Mouse (Mus musculus) forebrain, embryonic 16.5 days (tissue): Measurements from ENCODE around the gene Fam177a. TPM values are rescaled to one million over a fixed set of nuclear protein-coding genes. Genes with fewer than 3 reads are reported as not detected.
"Not testable (repeated sequence)": the region's sequence is repeated elsewhere in the genome, so short reads cannot be mapped to it uniquely, and the experiment has no call there.

ENCODE experiments used
- ATAC-seq: fragments of 200-750 bp; cut with Nextera tagmentation; 2 replicates; pipeline ENCODE4 v1.8.0; 2017; ENCODE audit warnings: mild to moderate bottlenecking, moderate library complexity
- H3K27ac ChIP-seq: fragments of 300-500 bp; sonication (generic); 2 replicates; pipeline ENCODE4 v1.5.1; 2014; ENCODE audit warnings: low read length, control low read depth
- H3K27me3 ChIP-seq: fragments of 300-500 bp; sonication (generic); replicated peaks from 2 replicates; pipeline ENCODE4 v1.6.1; 2014; ENCODE audit warnings: low read length; ENCODE audit not compliant: control insufficient read depth, insufficient read depth
- H3K36me3 ChIP-seq: fragments of 300-500 bp; sonication (generic); 2 replicates; pipeline ENCODE4 v1.6.1; 2014; ENCODE audit not compliant: control insufficient read depth, insufficient read depth
- H3K4me1 ChIP-seq: fragments of 300-500 bp; sonication (generic); replicated peaks from 2 replicates; pipeline ENCODE4 v1.6.1; 2014; ENCODE audit warnings: low read length; ENCODE audit not compliant: control insufficient read depth, insufficient read depth
- H3K4me2 ChIP-seq: fragments of 300-500 bp; sonication (generic); 2 replicates; pipeline ENCODE4 v1.6.1; 2014; ENCODE audit warnings: mild to moderate bottlenecking, low read length, control low read depth
- H3K4me3 ChIP-seq: fragments of 300-500 bp; sonication (generic); replicated peaks from 2 replicates; pipeline ENCODE4 v1.5.1; 2014; ENCODE audit warnings: mild to moderate bottlenecking, low read length, control low read depth
- H3K9ac ChIP-seq: fragments of 300-500 bp; sonication (generic); replicated peaks from 2 replicates; pipeline ENCODE4 v1.6.1; 2014; ENCODE audit warnings: low read depth, low read length, control low read depth
- H3K9me3 ChIP-seq: fragments of 300-500 bp; sonication (generic); 2 replicates; pipeline ENCODE4 v1.6.1; 2016; ENCODE audit warnings: low read length; ENCODE audit not compliant: control insufficient read depth
- WGBS: fragments of 180-500 bp; shearing (Covaris S2); extraction: QIAGEN DNeasy Blood & Tissue Kit; methylation state at CpG from one replicate; pipeline ENCODE4 v1.1.7; 2014; 5-methylcytosine and 5-hydroxymethylcytosine counted together
- polyA plus RNA-seq: library from polyadenylated mRNA; unstranded; fragments of >200 nt; fragmentation: Nextera tagmentation; extraction: Ambion mirVana; gene quantifications from 2 replicates; pipeline ENCODE4 v1.2.1, GENCODE M21; 2015

Fam177a gene
- polyA plus RNA-seq, result 54.4 and 59.6 TPM in 2 replicates

- not testable (repeated sequence) for H3K4me3 ChIP-seq, H3K9me3 ChIP-seq, H3K4me2 ChIP-seq, H3K4me1 ChIP-seq, H3K9ac ChIP-seq, H3K36me3 ChIP-seq, H3K27ac ChIP-seq, H3K27me3 ChIP-seq
- peak; percentile 98 for ATAC-seq
- no CpG with 5 or more reads among the region's 40 CpGs for WGBS
These were observed at the start of gene Fam177a for GRCm38 (mm10) chr12:55124242-55124641. Fam177a (plus strand) TSS chr12:55124469.

DNA sequence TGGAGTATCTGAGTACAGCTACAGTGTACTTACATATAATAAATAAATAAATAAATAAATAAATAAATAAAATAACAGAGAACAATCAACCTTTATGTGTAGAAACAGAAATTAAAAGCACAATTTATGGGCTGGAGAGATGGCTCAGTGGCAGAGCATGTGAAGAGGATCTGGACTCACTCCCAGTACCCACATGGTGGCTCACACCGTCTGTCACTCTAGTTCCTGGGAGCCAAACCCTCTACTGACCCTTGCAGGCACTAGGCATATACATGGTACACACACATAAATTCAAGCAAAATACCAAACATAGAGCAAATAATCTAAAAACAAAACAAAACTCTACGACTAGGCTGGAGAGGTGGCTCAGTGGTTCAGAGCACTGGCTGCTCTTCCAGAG, 49.0 kb upstream of the Fam177a start:
- H3K36me3 ChIP-seq, result no peaks in the 10 kb centered on the region
- WGBS, result 99% methylated on average over 2 of the region's 2 CpGs

DNA sequence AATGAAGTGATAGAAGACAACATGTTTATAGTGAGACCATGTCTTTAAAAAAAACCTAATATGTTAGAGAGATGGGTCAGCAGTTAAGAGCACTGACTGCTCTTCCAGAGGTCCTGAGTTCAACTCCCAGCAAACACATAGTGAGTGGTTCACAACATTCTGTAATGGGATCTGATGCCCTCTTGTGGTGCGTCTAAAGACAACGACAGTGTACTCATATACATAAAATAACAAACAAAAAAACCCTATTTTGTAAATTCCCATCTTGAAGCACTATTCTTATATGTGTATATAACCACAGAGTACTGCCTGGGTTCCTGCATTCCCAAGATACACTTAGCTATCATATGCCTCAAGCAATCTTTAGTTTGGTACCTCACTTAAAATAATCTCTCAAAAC, 45.6 kb upstream of the Fam177a start:
- not testable (repeated sequence) for H3K27me3 ChIP-seq, H3K4me2 ChIP-seq, H3K9me3 ChIP-seq, H3K4me3 ChIP-seq, H3K36me3 ChIP-seq, ATAC-seq, H3K9ac ChIP-seq, H3K4me1 ChIP-seq, H3K27ac ChIP-seq
- 31% methylated on average over 2 of the region's 2 CpGs for whole genome bisulfite sequencing

More for the DNA sequence above, 49.0 kb upstream of the Fam177a start:
- peaks cover 3% of the 10 kb centered on the region; the same call in 1 of the 2 replicates for H3K4me1 ChIP-seq
- H3K27me3 ChIP-seq, result no peaks in the 10 kb centered on the region
- no peak overlapping the region for H3K27ac ChIP-seq
- H3K4me3 ChIP-seq, result no peak overlapping the region
- no peak for ATAC-seq
- H3K9me3 ChIP-seq, result no peaks in the 10 kb centered on the region
- H3K4me2 ChIP-seq, result no peak overlapping the region
- H3K9ac ChIP-seq, result no peak overlapping the region

GRCm38 (mm10) chr12:55079726-55080600, 44.3 kb upstream of the Fam177a start, which contains the start of the genes 2700097O09Rik and Srp54a:
2700097O09Rik (minus strand) TSS chr12:55080110.
Srp54a (plus strand) TSS chr12:55080262.
- H3K36me3 ChIP-seq, H3K4me1 ChIP-seq, H3K9me3 ChIP-seq, H3K27me3 ChIP-seq: not testable (repeated sequence)
- Histone ChIP-seq H3K4me2 (peak within 1 kb of the TSS; percentile 63), H3K9ac (peak within 1 kb of the TSS; percentile 67), H3K4me3 (peak within 1 kb of the TSS; percentile 62), H3K27ac (peak within 1 kb of the TSS; percentile 79)
- ATAC-seq, result peak; percentile 98
- WGBS, result under 1% methylated on average over 58 of the region's 60 CpGs

DNA sequence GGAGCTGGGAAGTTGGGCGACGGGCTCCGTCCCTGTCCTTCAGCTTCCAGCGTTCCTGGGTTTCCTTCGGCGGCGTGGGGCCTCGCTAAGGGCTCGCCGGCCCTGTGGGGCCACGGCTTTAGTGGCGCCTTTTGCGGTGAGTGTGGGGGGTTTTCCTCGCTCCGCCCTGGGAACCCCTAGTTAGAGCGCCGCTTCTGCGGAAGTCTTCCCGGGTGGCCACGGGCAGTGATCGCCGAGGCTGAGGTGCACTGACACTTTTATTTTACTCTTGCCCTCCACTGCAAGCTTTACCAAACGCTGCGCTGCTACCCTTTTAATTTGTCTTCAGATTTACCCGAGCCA, 43.7 kb upstream of the Fam177a start:
- H3K4me2 ChIP-seq, result peak overlapping the region; percentile 51
- ATAC-seq, result peak; percentile 55
- under 1% methylated on average over 25 of the region's 25 CpGs for WGBS
- H3K27ac ChIP-seq, result peak overlapping the region; percentile 79
- H3K36me3 ChIP-seq, H3K27me3 ChIP-seq, H3K4me1 ChIP-seq, H3K9me3 ChIP-seq: not testable (repeated sequence)
- peak overlapping the region; percentile 62 for H3K4me3 ChIP-seq
- peak overlapping the region; percentile 67 for H3K9ac ChIP-seq

GRCm38 (mm10) chr12:55092127-55092526, 32.1 kb upstream of the Fam177a start:
- WGBS, result 100% methylated on average over 1 of the region's 7 CpGs
- H3K27ac ChIP-seq, H3K9ac ChIP-seq, ATAC-seq, H3K36me3 ChIP-seq, H3K4me1 ChIP-seq, H3K27me3 ChIP-seq, H3K4me3 ChIP-seq, H3K9me3 ChIP-seq, H3K4me2 ChIP-seq: not testable (repeated sequence)

GRCm38 (mm10) chr12:55112616-55113015, 11.7 kb upstream of the Fam177a start:
- H3K4me2 ChIP-seq, H3K27me3 ChIP-seq, H3K4me3 ChIP-seq, H3K36me3 ChIP-seq, H3K9ac ChIP-seq, ATAC-seq, H3K27ac ChIP-seq, H3K4me1 ChIP-seq, H3K9me3 ChIP-seq: not testable (repeated sequence)
- no CpG with 5 or more reads among the region's 7 CpGs for WGBS

GRCm38 (mm10) chr12:55124731-55125130, 462 bp downstream of the Fam177a start:
- ATAC-seq, result peak; percentile 62
- not testable (repeated sequence) for H3K36me3 ChIP-seq, H3K9me3 ChIP-seq, H3K4me2 ChIP-seq, H3K27me3 ChIP-seq, H3K4me1 ChIP-seq, H3K9ac ChIP-seq, H3K4me3 ChIP-seq, H3K27ac ChIP-seq
- no CpG with 5 or more reads among the region's 18 CpGs for WGBS

DNA sequence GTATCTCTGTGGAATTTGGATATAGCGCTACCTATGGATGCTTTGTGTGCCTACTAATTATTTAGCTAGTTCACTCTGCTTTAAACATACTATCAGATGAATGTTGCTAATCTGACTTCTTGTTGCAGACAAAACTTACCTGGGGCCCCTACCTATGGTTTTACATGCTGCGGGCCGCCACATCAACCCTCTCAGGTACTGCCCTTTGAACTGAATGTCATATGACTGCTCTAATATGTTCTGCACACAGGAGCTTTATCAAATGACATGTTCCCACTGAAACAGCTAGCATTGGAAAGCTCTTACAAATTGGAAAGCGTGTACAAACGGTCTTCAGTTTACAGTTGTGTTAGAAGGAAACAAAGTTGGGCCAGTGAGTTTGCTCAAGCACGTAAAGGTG, 11.3 kb downstream of the Fam177a start:
- WGBS, result no CpG with 5 or more reads among the region's 6 CpGs
- not testable (repeated sequence) for H3K4me1 ChIP-seq, H3K4me2 ChIP-seq, H3K27me3 ChIP-seq, H3K9me3 ChIP-seq, H3K4me3 ChIP-seq, H3K36me3 ChIP-seq, ATAC-seq, H3K27ac ChIP-seq, H3K9ac ChIP-seq
